9 mouse cellular contexts compared by ENCODE assay signal in the genomic region with DNA sequence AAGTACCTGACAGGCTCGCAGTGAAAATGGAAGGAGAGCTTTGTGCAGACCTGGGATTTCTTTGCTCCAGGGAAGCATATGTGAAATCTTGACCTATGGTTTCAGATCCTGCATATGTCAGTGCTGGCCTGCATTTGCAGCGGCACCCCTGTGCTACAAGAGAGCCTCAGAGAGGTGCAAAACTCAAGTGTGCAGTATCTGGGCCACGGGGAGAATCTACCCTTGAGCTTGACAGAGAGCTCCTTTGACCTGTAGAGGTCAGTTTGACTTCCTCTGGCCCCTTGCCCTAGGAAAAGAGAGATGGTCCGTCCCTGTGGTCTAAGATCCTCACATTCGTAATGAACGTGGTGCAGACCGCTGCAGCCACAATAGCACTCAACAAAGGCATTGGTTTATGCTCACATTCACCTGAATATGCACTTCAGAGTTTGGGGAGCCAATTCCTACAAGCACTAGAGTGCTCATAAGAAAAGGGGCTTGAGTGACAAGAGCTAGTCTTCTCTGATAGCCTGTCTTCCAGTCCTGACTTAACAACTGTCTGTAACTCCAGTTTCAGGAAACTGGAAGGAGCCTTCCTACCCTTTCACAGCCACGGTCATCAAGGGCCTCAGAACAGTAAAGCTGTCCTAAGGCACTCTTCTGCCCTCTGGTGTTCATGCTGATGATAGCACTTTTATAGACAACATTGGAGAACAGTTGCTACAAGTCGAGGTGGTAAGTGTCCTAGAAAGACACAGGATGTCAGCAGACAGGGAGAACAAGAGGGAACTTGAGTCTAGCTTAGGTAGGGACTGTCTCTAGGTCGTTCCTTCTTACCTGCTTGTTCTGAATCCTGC.
DNase-seq lines count a peak whose midpoint lies in the region; ATAC-seq lines count a peak whose summit lies in the region.
"Had no signal": no experiment of that assay in that cellular context is flagged by ENCODE, and none has a peak within 500 bp of the region (broad histone marks: within the 10 kb centered on the region; RNA-seq: fewer than 3 reads in every experiment).

No protein-coding gene starts in this region.

- no peaks in the 10 kb centered on the region for H3K36me3 ChIP-seq in forebrain, embryonic 10.5 days (replicated peaks)
- no peaks in the 10 kb centered on the region for H3K36me3 ChIP-seq in hindbrain, embryonic 13.5 days
- H3K36me3 ChIP-seq: heart, embryonic 15.5 days had no signal

- H3K9ac ChIP-seq in hindbrain, embryonic 13.5 days = no peak overlapping the region
- H3K9ac ChIP-seq: heart, embryonic 15.5 days had no signal

- H3K4me2 ChIP-seq in hindbrain, embryonic 13.5 days = no peak overlapping the region
- H3K4me2 ChIP-seq: heart, embryonic 15.5 days had no signal

- H3K9me3 ChIP-seq in forebrain, embryonic 10.5 days = no peaks in the 10 kb centered on the region
- H3K9me3 ChIP-seq in hindbrain, embryonic 13.5 days = no peaks in the 10 kb centered on the region
- H3K9me3 ChIP-seq: heart, embryonic 15.5 days had no signal

- H3K4me1 ChIP-seq in forebrain, embryonic 10.5 days = peaks cover 9% of the 10 kb centered on the region; the same call in 1 of the 2 replicates
- H3K4me1 ChIP-seq in hindbrain, embryonic 13.5 days (replicated peaks) = peaks cover 13% of the 10 kb centered on the region

- no peak overlapping the region for H3K4me3 ChIP-seq in forebrain, embryonic 10.5 days
- no peak overlapping the region for H3K4me3 ChIP-seq in hindbrain, embryonic 13.5 days
- H3K4me3 ChIP-seq: heart, embryonic 15.5 days had no signal

- DNase-seq in MN1 (ENCODE audit: low spot score) = peak; percentile 18
- DNase-seq in brain, embryonic 18.5 days (ENCODE audit: low read depth, low spot score) = peak; percentile 70
- peak; percentile 41 for DNase-seq in forebrain, embryonic 10.5 days (ENCODE audit: extremely low spot score, low spot score)
- peak; percentile 77 for DNase-seq in layer of hippocampus, adult 9-10 months (ENCODE audit: low spot score)
- peak; percentile 78 for DNase-seq in lung, postnatal 36 days
- DNase-seq in skeletal muscle tissue, adult 2 months (ENCODE audit: low read depth, low spot score) = peak; percentile 13

- peak; percentile 84 for ATAC-seq in hindbrain, embryonic 13.5 days (ENCODE audit: low FRiP score)
- ATAC-seq in inflammation-experienced regulatory T-cells, adult 6 months = no peak

- peak overlapping the region; percentile 16; the same call in 1 of the 2 replicates for H3K27ac ChIP-seq in forebrain, embryonic 10.5 days
- peak overlapping the region; percentile 66 for H3K27ac ChIP-seq in hindbrain, embryonic 13.5 days
- H3K27ac ChIP-seq: heart, embryonic 15.5 days had no signal

- 60% methylated on average over 10 of the region's 10 CpGs for WGBS in forebrain, embryonic 10.5 days
- 43% methylated on average over 10 of the region's 10 CpGs for whole genome bisulfite sequencing in hindbrain, embryonic 13.5 days

- H3K27me3 ChIP-seq in forebrain, embryonic 10.5 days (ENCODE audit: poor library complexity, severe bottlenecking) = no peaks in the 10 kb centered on the region
- no peaks in the 10 kb centered on the region for H3K27me3 ChIP-seq in hindbrain, embryonic 13.5 days
- H3K27me3 ChIP-seq: heart, embryonic 15.5 days had no signal

Comparison
In these comparisons a context has a peak if more than half of its experiments do, and no peak if none do; other contexts are left out.
1. DNase-seq: peak in every context shown above with its lines; median percentile 78 in lung, postnatal 36 days; 77 in layer of hippocampus, adult 9-10 months; 70 in brain, embryonic 18.5 days; 41 in forebrain, embryonic 10.5 days; 18 in MN1; 13 in skeletal muscle tissue, adult 2 months.